Mouse (Mus musculus): Measurements from ENCODE around the gene Lgr4. TPM values are rescaled to one million over a fixed set of nuclear protein-coding genes. Genes with fewer than 3 reads are reported as not detected.

Gene Lgr4
- polyA plus RNA-seq, 1 experiment from 2014 or later: 18.2 TPM

DNA sequence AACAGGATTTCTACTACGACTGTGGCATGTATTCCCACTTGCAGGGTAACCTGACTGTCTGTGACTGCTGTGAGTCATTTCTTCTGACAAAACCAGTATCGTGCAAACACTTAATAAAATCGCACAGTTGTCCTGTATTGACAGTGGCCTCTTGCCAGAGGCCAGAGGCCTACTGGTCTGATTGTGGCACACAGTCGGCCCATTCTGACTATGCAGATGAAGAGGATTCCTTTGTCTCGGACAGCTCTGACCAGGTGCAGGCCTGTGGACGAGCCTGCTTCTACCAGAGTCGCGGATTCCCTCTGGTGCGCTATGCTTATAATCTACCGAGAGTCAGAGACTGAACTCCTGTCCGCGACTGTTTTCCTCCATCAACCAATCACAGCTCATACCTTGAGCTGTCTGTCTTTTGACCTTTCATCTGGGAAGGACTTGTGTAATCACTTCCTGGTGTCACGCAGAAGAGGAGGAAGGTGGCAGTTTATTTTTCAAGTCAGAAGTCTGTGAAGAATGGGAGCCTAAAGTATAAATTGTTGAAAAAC lies 94.8 kb downstream of the Lgr4 start:
- no peaks in the 10 kb centered on the region for H3K4me1 ChIP-seq
- H3K9me3 ChIP-seq: no peaks in the 10 kb centered on the region
- 86% methylated on average over 13 of the region's 13 CpGs for WGBS
- no peak overlapping the region for H3K4me3 ChIP-seq
- no peaks in the 10 kb centered on the region for H3K27me3 ChIP-seq (replicated peaks)
- H3K9ac ChIP-seq: no peak overlapping the region
- H3K4me2 ChIP-seq (replicated peaks): no peak overlapping the region
- H3K27ac ChIP-seq: no peak overlapping the region
- peaks cover 30% of the 10 kb centered on the region for H3K36me3 ChIP-seq
- ATAC-seq (ENCODE audit: low FRiP score, low read depth): peak; percentile 59; the same call in 1 of the 2 replicates

- H3K36me3 ChIP-seq: peaks cover 12% of the 10 kb centered on the region
- H3K4me2 ChIP-seq (replicated peaks): peak overlapping the region; percentile 78
- H3K27ac ChIP-seq: no peak overlapping the region
- ATAC-seq (ENCODE audit: low FRiP score, low read depth): no peak; the same call in 1 of the 2 replicates
- H3K9me3 ChIP-seq: no peaks in the 10 kb centered on the region
- H3K4me3 ChIP-seq: peak overlapping the region; percentile 71
- H3K4me1 ChIP-seq: peaks cover 20% of the 10 kb centered on the region
- peak overlapping the region; percentile 86; the same call in 1 of the 2 replicates for H3K9ac ChIP-seq
- 47% methylated on average over 7 of the region's 7 CpGs for WGBS
- H3K27me3 ChIP-seq (replicated peaks): no peaks in the 10 kb centered on the region
Observed at GRCm38 (mm10) chr2:110017087-110017486, 99.6 kb downstream of the Lgr4 start.

DNA sequence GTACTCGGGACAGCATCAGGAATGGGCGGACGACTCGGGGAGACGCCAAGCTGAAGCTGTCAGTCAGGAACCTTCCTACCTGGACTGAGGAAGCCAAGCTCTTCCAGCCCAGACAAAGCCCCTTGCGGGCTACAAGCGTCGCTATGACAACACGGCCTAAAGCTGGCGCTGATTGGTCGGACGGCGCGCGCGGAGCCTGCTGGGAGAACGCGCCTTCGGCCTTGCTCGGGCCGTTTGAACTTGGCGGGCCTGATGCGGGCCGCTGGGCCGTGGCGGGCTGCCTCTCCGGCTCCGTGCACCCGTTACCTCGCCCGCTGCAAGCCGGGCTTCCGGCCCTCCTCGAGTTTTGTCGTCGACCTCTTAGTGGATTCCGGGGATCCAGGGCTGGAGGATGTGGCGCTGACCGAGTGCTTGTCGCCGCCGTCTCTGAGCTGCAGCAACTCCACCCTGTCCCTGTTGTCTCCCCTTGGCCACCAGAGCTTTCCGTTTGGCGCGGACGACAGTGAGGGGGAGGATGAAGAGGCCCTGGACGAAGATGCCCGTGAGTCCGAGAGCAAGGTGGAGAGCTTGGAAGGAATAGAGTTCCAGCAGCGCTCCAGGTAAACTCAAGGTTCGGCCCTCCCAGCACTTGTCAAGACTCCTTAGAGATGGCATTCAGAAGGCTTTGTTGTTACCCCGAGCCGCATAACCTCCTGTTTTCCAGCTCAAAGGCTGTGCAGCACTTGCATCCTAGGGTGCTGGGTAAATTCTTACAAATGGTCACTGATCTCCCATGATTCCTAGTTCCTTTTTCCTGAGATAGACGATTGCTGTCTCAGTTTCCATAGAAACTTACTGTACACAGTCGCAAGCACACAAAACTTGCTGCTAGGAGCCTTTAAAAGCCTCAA lies 100.4 kb downstream of the Lgr4 start, which contains the start of gene Ccdc34:
Gene Ccdc34, plus strand, starts transcription at position 202 of the 890 bp plus-strand sequence.
- peak; percentile 99 for ATAC-seq (ENCODE audit: low FRiP score, low read depth)
- peak within 1 kb of the TSS; percentile 71 for H3K4me3 ChIP-seq
- H3K4me2 ChIP-seq (replicated peaks): peak within 1 kb of the TSS; percentile 78
- WGBS: under 1% methylated on average over 55 of the region's 55 CpGs
- no peaks in the 10 kb centered on the region for H3K9me3 ChIP-seq
- H3K27me3 ChIP-seq (replicated peaks): no peaks in the 10 kb centered on the region
- H3K27ac ChIP-seq: peak within 1 kb of the TSS; percentile 67
- peaks cover 20% of the 10 kb centered on the region for H3K4me1 ChIP-seq
- H3K36me3 ChIP-seq: peaks cover 12% of the 10 kb centered on the region
- H3K9ac ChIP-seq: peak within 1 kb of the TSS; percentile 86

- no peak for ATAC-seq (ENCODE audit: low FRiP score, low read depth)
- H3K4me2 ChIP-seq (replicated peaks): peak overlapping the region; percentile 78
- H3K9ac ChIP-seq: peak overlapping the region; percentile 17; the same call in 1 of the 2 replicates
- H3K4me3 ChIP-seq: no peak overlapping the region
- 83% methylated on average over 4 of the region's 4 CpGs for WGBS
- H3K9me3 ChIP-seq: no peaks in the 10 kb centered on the region
- no peaks in the 10 kb centered on the region for H3K27me3 ChIP-seq (replicated peaks)
- H3K36me3 ChIP-seq: peaks cover 16% of the 10 kb centered on the region
- no peak overlapping the region for H3K27ac ChIP-seq
- peaks cover 20% of the 10 kb centered on the region for H3K4me1 ChIP-seq
Observed at GRCm38 (mm10) chr2:110019656-110020055, 102.2 kb downstream of the Lgr4 start.

GRCm38 (mm10) chr2:110020430-110020829 lies 103.0 kb downstream of the Lgr4 start:
- no peaks in the 10 kb centered on the region for H3K27me3 ChIP-seq (replicated peaks)
- no peak overlapping the region for H3K4me3 ChIP-seq
- H3K36me3 ChIP-seq: peaks cover 16% of the 10 kb centered on the region
- H3K4me2 ChIP-seq (replicated peaks): peak overlapping the region; percentile 78
- H3K9ac ChIP-seq: no peak overlapping the region
- no peaks in the 10 kb centered on the region for H3K9me3 ChIP-seq
- 92% methylated on average over 1 of the region's 1 CpGs for WGBS
- H3K4me1 ChIP-seq: peaks cover 20% of the 10 kb centered on the region
- ATAC-seq (ENCODE audit: low FRiP score, low read depth): no peak
- no peak overlapping the region for H3K27ac ChIP-seq

DNA sequence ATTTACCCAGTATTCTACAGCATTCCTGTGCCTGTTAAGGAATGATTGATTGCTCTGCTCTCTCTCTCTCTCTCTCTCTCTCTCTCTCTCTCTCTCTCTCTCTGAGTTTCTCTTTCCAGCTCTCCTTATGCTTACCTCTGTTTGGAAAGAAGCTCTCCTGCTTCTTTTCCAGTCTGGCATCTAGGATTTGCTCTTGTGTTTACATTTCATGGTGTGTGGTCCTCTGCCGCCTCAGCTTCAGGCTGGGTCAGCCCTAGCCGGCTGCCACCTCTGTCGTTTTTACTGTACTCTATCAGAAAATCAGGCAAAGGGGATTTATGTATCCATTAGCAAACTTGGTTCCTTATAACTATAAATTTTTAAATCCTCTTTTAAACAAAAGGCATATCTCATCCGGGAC lies 118.8 kb downstream of the Lgr4 start:
- WGBS: 50% methylated on average over 4 of the region's 4 CpGs
- H3K4me1 ChIP-seq: no peaks in the 10 kb centered on the region
- no peaks in the 10 kb centered on the region for H3K27me3 ChIP-seq (replicated peaks)
- no peak overlapping the region for H3K9ac ChIP-seq
- no peak overlapping the region for H3K4me2 ChIP-seq (replicated peaks)
- no peaks in the 10 kb centered on the region for H3K9me3 ChIP-seq
- no peak overlapping the region for H3K27ac ChIP-seq
- no peak for ATAC-seq (ENCODE audit: low FRiP score, low read depth)
- H3K36me3 ChIP-seq: peaks cover 18% of the 10 kb centered on the region; the same call in 1 of the 2 replicates
- H3K4me3 ChIP-seq: no peak overlapping the region

DNA sequence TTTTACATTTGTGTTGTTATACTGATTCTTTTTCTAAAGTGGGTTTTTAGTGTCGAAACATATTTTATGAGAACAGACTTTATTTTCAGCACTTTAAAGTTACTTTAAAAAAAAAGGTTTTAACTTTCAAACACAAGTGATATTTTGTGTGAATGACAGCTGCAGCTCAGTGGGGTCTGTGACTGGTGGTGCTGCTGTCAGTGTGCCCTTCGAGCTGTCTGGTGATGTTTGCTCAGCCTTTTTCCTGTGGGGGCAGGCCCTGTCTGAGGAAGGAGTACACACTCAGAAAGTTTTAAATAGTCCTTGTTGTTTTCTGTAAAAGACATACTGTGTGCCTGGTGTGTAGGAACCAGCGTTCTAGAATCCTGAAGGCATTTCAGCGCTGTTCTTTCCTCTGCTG lies 119.2 kb downstream of the Lgr4 start:
- Histone ChIP-seq H3K27me3 (replicated peaks) (no peaks in the 10 kb centered on the region), H3K36me3 (peaks cover 18% of the 10 kb centered on the region; the same call in 1 of the 2 replicates), H3K27ac (no peak overlapping the region), H3K4me1 (no peaks in the 10 kb centered on the region), H3K4me3 (no peak overlapping the region), H3K9ac (no peak overlapping the region), H3K9me3 (no peaks in the 10 kb centered on the region), H3K4me2 (replicated peaks) (no peak overlapping the region)
- ATAC-seq (ENCODE audit: low FRiP score, low read depth): no peak
- 76% methylated on average over 4 of the region's 4 CpGs for WGBS

DNA sequence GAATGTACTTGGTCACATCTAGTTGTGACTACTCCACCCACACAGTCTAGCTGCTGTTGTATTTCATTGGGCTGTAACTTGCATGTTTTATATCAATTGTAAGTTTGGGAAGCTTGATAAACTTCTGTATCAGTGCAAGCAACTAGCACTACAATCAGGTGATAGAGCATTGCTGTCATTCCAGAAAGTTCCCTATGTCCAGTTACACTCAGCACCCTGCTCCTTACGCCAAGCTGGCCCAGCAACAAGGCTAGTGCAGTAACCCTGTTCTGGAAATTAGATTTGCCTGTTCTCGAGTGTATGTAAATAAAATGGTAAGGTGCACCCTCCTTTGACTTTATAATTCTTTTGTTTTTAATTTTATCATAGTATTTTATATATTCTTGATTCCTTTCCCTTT lies 119.8 kb downstream of the Lgr4 start:
- H3K9me3 ChIP-seq: no peaks in the 10 kb centered on the region
- no peak overlapping the region for H3K4me2 ChIP-seq (replicated peaks)
- H3K9ac ChIP-seq: no peak overlapping the region
- no peak overlapping the region for H3K4me3 ChIP-seq
- peaks cover 17% of the 10 kb centered on the region; the same call in 1 of the 2 replicates for H3K36me3 ChIP-seq
- no peak overlapping the region for H3K27ac ChIP-seq
- no peak for ATAC-seq (ENCODE audit: low FRiP score, low read depth)
- no peaks in the 10 kb centered on the region for H3K27me3 ChIP-seq (replicated peaks)
- H3K4me1 ChIP-seq: no peaks in the 10 kb centered on the region
- 92% methylated on average over 2 of the region's 2 CpGs for WGBS

DNA sequence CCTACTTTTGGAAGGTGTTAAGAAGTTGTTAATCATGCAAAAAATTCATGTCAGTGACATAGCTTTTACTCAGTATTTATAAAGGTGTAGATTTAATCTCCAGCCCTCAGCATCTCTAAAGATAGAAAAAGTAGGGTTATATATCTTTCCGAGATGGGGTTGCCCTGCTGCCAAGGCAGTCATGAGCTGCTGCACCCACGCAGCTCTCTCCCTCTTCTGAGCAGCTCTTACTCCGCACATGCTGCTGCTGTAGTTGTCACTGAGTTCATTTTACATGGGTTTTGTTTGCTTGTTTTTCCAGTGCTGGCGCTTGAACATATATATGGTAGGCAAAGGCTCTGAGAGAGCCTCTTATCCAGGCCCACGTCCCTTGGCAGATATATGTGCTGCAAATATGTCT lies 120.9 kb downstream of the Lgr4 start:
- no peaks in the 10 kb centered on the region for H3K4me1 ChIP-seq

DNA sequence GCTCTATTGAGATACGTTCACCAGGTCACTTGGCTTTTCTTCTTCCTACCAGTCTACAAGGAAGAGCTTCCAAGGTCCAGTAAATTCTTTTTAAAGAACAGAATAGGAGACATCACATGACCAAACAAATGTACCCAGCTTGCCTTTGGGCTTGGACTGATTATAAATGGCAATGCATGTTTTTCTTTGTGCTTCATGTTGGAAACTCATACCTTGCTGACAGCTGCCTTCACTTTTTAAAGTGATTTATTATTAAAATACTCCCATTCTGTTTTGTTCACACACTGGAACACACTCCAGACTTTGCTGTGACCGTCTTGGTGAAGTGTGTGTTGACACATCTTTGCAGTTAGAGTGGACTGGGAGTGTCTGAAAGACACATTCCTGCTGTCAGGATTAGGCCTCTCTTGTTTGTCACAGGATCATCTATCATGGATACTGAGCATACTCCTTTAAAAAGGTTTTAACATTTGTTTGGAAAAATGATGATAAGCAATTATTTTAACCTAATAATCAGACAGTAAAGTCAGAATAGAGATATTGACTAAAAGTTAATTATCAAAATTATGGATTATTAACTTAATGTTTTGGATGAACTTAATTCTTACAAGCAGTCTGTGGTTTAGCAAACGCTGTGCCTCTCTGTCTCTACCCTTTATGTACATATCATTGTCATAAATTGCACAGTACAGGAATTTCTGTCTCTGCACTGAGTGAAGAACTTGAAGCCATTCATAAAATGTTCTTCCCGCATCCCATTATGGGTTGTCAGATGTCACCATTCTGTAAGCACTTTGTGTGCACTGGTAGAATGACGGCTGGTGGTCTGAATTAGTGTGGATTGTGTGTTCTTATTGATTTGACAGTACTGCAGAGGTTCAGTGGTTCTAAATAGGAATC lies 125.7 kb downstream of the Lgr4 start:
- Histone ChIP-seq H3K27ac (no peak overlapping the region), H3K4me3 (no peak overlapping the region), H3K4me2 (replicated peaks) (no peak overlapping the region), H3K9ac (no peak overlapping the region), H3K36me3 (peaks cover 6% of the 10 kb centered on the region; the same call in 1 of the 2 replicates), H3K9me3 (no peaks in the 10 kb centered on the region), H3K27me3 (replicated peaks) (no peaks in the 10 kb centered on the region), H3K4me1 (no peaks in the 10 kb centered on the region)
- WGBS: 77% methylated on average over 5 of the region's 5 CpGs
- no peak for ATAC-seq (ENCODE audit: low FRiP score, low read depth)

More for the DNA sequence above, 120.9 kb downstream of the Lgr4 start:
- Histone ChIP-seq H3K4me2 (replicated peaks) (no peak overlapping the region), H3K36me3 (peaks cover 8% of the 10 kb centered on the region; the same call in 1 of the 2 replicates), H3K27ac (no peak overlapping the region), H3K9ac (no peak overlapping the region), H3K27me3 (replicated peaks) (no peaks in the 10 kb centered on the region), H3K9me3 (no peaks in the 10 kb centered on the region), H3K4me3 (no peak overlapping the region)
- no peak for ATAC-seq (ENCODE audit: low FRiP score, low read depth)
- WGBS: 83% methylated on average over 5 of the region's 5 CpGs

DNA sequence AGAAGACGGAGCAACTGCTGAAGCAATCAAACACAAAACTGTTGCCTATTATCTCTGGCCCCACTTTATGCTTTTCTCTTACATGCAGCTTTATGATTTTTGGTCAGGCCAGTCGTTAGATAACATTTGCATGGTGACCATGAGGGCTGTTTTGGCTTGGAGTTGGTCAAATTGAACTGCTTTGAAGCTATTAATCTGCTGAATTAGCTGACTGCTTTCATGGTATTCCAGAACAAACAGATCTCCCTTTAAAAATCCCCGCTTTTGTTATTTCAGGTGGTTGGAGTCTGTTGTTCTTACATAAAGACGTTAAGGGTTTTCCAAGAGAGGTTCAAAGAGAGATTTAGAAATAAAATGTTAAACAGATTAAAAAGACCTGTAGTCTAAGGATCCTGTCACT lies 141.0 kb downstream of the Lgr4 start:
- Histone ChIP-seq H3K9ac (no peak overlapping the region), H3K36me3 (no peaks in the 10 kb centered on the region), H3K27me3 (replicated peaks) (no peaks in the 10 kb centered on the region), H3K9me3 (no peaks in the 10 kb centered on the region), H3K4me3 (no peak overlapping the region), H3K4me2 (replicated peaks) (no peak overlapping the region), H3K27ac (no peak overlapping the region), H3K4me1 (no peaks in the 10 kb centered on the region)
- no peak for ATAC-seq (ENCODE audit: low FRiP score, low read depth)
- 68% methylated on average over 4 of the region's 4 CpGs for WGBS

- no peaks in the 10 kb centered on the region for H3K36me3 ChIP-seq
- H3K9ac ChIP-seq: no peak overlapping the region
- WGBS: 88% methylated on average over 1 of the region's 1 CpGs
- no peak overlapping the region for H3K27ac ChIP-seq
- no peaks in the 10 kb centered on the region for H3K9me3 ChIP-seq
- no peaks in the 10 kb centered on the region for H3K4me1 ChIP-seq
- no peak for ATAC-seq (ENCODE audit: low FRiP score, low read depth)
- no peaks in the 10 kb centered on the region for H3K27me3 ChIP-seq (replicated peaks)
- no peak overlapping the region for H3K4me3 ChIP-seq
- no peak overlapping the region for H3K4me2 ChIP-seq (replicated peaks)
Observed at GRCm38 (mm10) chr2:110063131-110063530, 145.7 kb downstream of the Lgr4 start.

Measured in neural tube, embryonic 12.5 days (tissue).